Mouse (Mus musculus) heart, adult 2 months (tissue): ENCODE results near the gene Cd63.

ENCODE experiments used
- CTCF ChIP-seq: fragments of 200-600 bp; IDR thresholded peaks from 2 replicates; pipeline ENCODE4 v1.8.1; 2022; ENCODE audit warnings: antibody characterized with exemption, mild to moderate bottlenecking, moderate library complexity
- EP300 ChIP-seq: fragments of 200-500 bp; IDR thresholded peaks from 2 replicates; pipeline ENCODE4 v1.6.1; 2011; ENCODE audit warnings: low read depth, low read length, control low read depth; ENCODE audit not compliant: insufficient read depth
- POLR2A ChIP-seq: fragments of 200-500 bp; IDR thresholded peaks from 2 replicates; pipeline ENCODE4 v1.6.1; 2011; ENCODE audit warnings: mild to moderate bottlenecking, low read depth, low read length, control low read depth; ENCODE audit not compliant: insufficient read depth

GRCm38 (mm10) chr10:128921251-128921650 lies 20.5 kb downstream of the Cd63 start:
- TF ChIP-seq EP300, result no peak
- no peak for TF ChIP-seq CTCF
- no peak for TF ChIP-seq POLR2A
